Mouse (Mus musculus): ENCODE measurements around the gene Pgk2. TPM values are rescaled to one million over a fixed set of nuclear protein-coding genes. Genes with fewer than 3 reads are reported as not detected.
"Not testable (repeated sequence)": the region's sequence is repeated elsewhere in the genome, so short reads cannot be mapped to it uniquely, and the experiment has no call there.

Pgk2 gene
- total and polyA plus RNA-seq, 3 experiments: not detected

- peak; percentile 2 for DNase-seq (ENCODE audit: low read depth, low spot score)
- peak in 1 of 3 experiments; percentile 23; a peak in 2 of 6 replicates for TF ChIP-seq CTCF (IDR thresholded peaks at IDR 0.05 in 2 of 3, conservative IDR thresholded peaks at IDR 0.05 in 1 of 3; ENCODE audit: control insufficient read depth in 1 of 3, insufficient read depth in 1 of 3, low read depth in 2 of 3, low read length in 3 of 3, poor library complexity in 1 of 3, severe bottlenecking in 1 of 3)
- TF ChIP-seq RAD21 (IDR thresholded peaks at IDR 0.05; ENCODE audit: low read depth, low read length): peak; percentile 41
- 0 out of 2 replicates have a peak, but pooled peaks have one; percentile 27 for TF ChIP-seq ZC3H11A (IDR thresholded peaks at IDR 0.05; ENCODE audit: low read depth, low read length)
- peak; percentile 43 for TF ChIP-seq SMC3 (IDR thresholded peaks at IDR 0.05; ENCODE audit: low read depth, low read length)
- not testable (repeated sequence) for H3K9me3 ChIP-seq (replicated peaks; ENCODE audit: insufficient read depth, low read length); H3K27me3 ChIP-seq (ENCODE audit: control insufficient read depth in 1 of 2, insufficient read depth in 2 of 2, low read length in 2 of 2); H3K36me3 ChIP-seq (ENCODE audit: control insufficient read depth in 1 of 2, insufficient read depth in 2 of 2, low read length in 2 of 2); H3K4me3 ChIP-seq (ENCODE audit: control insufficient read depth in 1 of 2, insufficient read depth in 1 of 2, low read depth in 2 of 2, low read length in 2 of 2); H3K27ac ChIP-seq (ENCODE audit: control insufficient read depth, low read depth, low read length); H3K79me2 ChIP-seq (ENCODE audit: control insufficient read depth, insufficient read depth, low read length, poor library complexity); H3K9ac ChIP-seq (ENCODE audit: control insufficient read depth, low read depth, low read length, poor library complexity, severe bottlenecking); H3K4me1 ChIP-seq (ENCODE audit: control insufficient read depth in 1 of 2, insufficient read depth in 2 of 2, low read length in 2 of 2)
These were observed 50.6 kb downstream of the Pgk2 start for GRCm38 (mm10) chr17:40157729-40158359.

Other genes starting within 250 kb of the Pgk2 start
- gene AC192777.2, start 113.2 kb downstream of the Pgk2 start, total RNA-seq (2012; rRNA removed): not detected in 2 replicates
- not detected for gene AC192777.2, start 113.2 kb downstream of the Pgk2 start, polyA plus RNA-seq (2012; ENCODE audit: insufficient read depth in 1 of 2, insufficient read length in 2 of 2, low read depth in 1 of 2, low replicate concordance in 2 of 2, missing spikeins in 1 of 2)
- not detected in 2 replicates for gene Crisp3, start 33.6 kb upstream of the Pgk2 start, total RNA-seq (2012; rRNA removed)
- gene Crisp3, start 33.6 kb upstream of the Pgk2 start, polyA plus RNA-seq (2012; ENCODE audit: insufficient read depth in 1 of 2, insufficient read length in 2 of 2, low read depth in 1 of 2, low replicate concordance in 2 of 2, missing spikeins in 1 of 2): not detected
- gene Crisp1, start 110.6 kb upstream of the Pgk2 start, total RNA-seq (2012; rRNA removed): not detected in 2 replicates
- gene Crisp1, start 110.6 kb upstream of the Pgk2 start, polyA plus RNA-seq (2012; ENCODE audit: insufficient read depth in 1 of 2, insufficient read length in 2 of 2, low read depth in 1 of 2, low replicate concordance in 2 of 2, missing spikeins in 1 of 2): not detected